Mouse (Mus musculus): Measurements from ENCODE around the gene Mul1.

The Mul1 gene

DNA sequence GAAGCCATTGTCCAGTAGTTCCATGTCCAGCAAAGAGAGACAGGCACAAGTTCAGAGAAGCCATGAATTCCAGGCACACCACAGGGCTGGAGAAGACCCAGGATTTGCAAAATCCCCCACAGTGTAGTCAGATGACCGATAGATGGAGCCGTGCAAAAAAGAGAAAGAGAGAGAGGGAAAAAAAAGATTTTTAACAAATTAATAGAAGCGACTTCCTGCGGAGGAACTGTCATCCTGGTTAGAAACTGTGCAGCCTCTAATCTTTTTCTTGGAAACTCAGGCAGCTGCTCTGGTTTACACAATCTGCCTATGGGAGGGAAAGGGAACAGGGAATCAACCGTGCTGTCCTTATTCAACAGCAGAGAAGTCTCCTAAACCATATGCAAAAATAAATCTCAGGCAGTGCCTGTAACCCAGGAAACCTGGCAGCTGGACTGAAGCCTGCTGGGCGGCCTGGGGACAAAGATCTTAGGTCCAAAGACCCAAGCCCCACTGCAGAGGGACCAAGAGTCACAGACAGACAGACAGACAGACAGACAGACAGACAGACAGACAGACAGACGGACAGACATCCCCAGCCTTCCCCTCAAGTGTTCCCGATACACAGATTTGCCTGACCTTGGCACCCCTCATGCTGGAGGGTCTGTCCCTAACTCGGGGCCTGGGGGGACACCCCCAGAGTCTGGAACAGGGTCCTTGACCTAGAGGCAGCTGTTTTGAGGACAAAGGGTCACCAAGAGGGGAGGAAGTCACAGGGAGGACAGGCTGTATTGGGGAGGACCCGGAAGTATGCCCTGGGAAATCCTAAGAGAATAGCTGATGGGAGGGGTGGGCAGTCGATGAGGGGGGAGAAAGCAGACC is 28.7 kb downstream of the Mul1 start:
- DNase-seq, result no peak

- no peak for DNase-seq
Observed at GRCm38 (mm10) chr4:138463832-138464487, 29.5 kb downstream of the Mul1 start.

DNA sequence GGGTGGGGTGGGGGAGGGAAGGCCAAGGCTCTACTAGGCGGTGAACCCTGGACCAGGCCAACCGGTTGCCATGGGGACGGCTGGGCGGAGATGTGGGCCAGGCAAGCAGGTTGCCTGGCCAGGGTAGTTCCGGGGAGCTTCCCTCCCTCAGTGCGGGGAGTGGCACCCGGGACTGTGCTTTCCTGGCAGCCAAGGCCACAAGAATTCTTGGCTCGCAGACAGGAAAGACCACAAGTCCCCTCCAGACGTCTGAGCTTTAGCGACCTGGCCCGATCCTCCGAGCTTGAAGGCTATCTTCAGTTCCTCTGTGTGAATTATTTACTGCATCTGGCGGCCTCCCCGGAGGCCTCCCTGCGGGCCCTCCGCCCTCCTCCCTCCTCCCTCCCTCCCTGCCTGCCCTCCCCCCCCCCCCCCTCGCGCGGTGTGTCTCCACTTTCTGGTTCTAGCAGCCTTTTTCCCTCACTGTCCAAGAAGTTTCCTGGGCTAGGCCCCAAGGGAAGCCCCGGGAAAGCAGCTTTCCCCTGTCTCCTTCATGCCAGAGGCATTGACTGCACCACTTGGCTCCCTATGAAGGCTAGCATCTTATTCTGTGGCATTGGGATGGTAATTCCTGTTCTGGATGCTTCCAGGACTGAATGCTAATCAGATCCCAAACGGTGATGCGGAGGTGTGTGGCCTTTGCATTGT is 30.3 kb downstream of the Mul1 start:
- DNase-seq, result no peak

GRCm38 (mm10) chr4:138465446-138465845 is 31.0 kb downstream of the Mul1 start:
- DNase-seq, result no peak

- no peak for DNase-seq
Observed at GRCm38 (mm10) chr4:138466690-138467089, 32.2 kb downstream of the Mul1 start.

DNA sequence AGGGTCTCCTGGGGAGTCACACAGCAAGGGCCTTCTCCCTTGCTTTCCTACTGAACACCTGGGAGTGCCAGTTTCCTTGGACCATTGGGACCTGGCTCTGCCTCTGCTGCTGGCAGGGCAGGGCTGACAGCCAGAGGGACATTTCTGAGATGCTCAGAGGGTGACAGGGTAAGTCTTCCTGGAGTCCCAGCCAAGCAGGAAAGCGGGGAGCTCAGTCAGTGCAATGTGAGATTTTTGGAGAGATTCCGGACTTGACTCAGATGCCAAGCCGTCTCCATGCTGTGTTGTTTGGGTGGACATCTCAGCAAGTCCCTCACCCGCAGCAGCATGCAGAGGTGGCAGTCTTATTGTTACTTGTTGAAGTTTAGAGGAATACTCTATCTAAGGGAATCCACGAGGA is 33.0 kb downstream of the Mul1 start:
- DNase-seq, result no peak

- no peak for DNase-seq
Observed at GRCm38 (mm10) chr4:138469080-138469479, 34.6 kb downstream of the Mul1 start.

- DNase-seq, result no peak
Observed at GRCm38 (mm10) chr4:138471241-138471640, 36.8 kb downstream of the Mul1 start.

- no peak for DNase-seq
Observed at GRCm38 (mm10) chr4:138479595-138479994, 45.1 kb downstream of the Mul1 start.

GRCm38 (mm10) chr4:138480962-138481361 is 46.5 kb downstream of the Mul1 start:
- no peak for DNase-seq

- no peak for DNase-seq
Observed at GRCm38 (mm10) chr4:138482721-138483120, 48.2 kb downstream of the Mul1 start.

GRCm38 (mm10) chr4:138488241-138488640 is 53.8 kb downstream of the Mul1 start:
- DNase-seq, result no peak

GRCm38 (mm10) chr4:138491088-138491487 is 56.6 kb downstream of the Mul1 start:
- no peak for DNase-seq
